Mouse (Mus musculus) thymus, postnatal 0 days (tissue): Measurements from ENCODE around the gene Gm20388. TPM values are rescaled to one million over a fixed set of nuclear protein-coding genes. Genes with fewer than 3 reads are reported as not detected.
"Not testable (repeated sequence)": the region's sequence is repeated elsewhere in the genome, so short reads cannot be mapped to it uniquely, and the experiment has no call there.

ENCODE experiments used
- DNase-seq: peaks from one replicate; pipeline ENCODE4 v3.0.0-alpha.2; 2015; ENCODE audit warnings: low spot score
- polyA plus RNA-seq: library from polyadenylated mRNA; unstranded; fragments of >200 nt; fragmentation: Nextera tagmentation; extraction: Ambion mirVana; gene quantifications from 2 replicates; pipeline ENCODE4 v1.2.1, GENCODE M21; 2015

Gene Gm20388
- polyA plus RNA-seq, 1 experiment from 2014 or later: not detected

DNA sequence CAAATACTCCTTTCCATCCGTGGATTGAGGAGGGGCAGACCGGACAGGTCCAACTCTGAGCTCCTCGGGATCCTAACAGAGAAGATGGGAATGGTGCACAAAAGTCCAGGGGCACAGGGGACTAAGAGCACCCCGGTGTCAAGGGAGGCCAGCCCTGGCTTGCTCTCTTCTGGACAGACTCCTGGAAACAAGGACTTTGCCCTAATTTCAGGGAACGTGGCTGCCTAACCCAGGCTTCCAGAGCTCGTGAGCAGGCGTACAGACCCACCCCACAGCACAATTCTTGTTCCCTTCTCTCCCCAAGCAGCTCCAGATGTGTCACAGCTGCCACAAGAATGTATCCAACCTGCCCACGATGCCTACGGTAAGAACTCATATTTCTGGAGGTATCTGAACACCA, 2715.2 kb downstream of the Gm20388 start:
- no peak for DNase-seq

DNA sequence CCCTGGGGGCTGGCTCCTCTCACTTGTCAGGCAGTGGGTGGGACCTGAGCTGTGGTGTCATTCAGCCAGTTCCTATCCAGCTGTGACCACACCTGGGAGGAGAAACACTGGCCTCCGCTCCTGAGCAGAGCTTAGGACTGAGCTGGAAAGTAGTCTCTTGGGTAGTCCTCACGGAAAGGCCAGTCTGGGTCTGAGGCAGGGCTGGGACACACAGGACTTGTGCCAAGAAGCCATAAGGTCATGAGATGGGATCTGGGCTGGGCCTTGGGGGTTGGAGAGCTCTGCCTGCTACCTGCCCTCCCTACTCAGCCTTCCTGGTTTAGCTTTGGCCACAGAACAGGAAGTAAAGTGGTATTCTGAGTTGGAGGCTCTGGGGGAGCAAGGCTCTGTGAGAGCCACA, 2716.3 kb downstream of the Gm20388 start:
- DNase-seq: peak; percentile 21

DNA sequence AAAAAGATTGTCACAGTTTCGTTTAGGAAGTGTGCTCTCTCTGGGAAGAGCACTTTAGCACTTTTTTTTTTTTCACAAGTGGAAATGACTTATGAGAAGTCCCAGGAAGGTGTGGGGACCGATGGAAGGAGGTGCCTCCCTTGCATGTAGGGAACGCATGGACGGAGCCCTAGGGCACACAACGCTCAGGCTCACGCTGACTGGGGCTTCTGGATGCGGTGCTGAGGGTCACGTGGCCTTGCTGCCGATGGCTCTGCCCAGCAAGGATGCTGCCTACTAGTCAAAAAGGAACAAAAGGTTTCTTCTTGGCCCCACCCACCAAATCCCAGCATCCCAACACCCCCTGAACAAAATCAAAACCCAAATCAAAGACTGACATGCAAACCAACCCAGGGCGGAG, 2718.7 kb downstream of the Gm20388 start:
- DNase-seq: no peak

DNA sequence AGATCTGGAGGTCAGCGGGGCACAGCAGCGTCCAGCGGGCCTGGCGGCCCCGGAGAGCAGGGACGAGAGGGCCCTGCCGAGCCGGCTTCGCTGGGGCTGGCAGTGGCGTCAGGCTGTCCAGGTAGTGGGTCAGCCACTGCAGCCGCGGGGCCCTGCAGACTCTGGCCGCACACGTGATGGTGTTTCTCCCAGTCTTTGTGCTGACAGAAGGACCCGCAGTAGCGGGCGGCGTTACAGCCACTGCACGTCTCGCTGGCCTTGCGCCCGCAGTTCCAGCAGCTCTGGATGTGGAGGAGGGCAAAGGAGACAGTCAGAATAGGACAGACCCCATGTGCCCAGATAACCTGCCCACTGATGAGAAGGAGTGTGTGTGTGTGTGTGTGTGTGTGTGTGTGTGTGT, 2720.1 kb downstream of the Gm20388 start:
- no peak for DNase-seq

DNA sequence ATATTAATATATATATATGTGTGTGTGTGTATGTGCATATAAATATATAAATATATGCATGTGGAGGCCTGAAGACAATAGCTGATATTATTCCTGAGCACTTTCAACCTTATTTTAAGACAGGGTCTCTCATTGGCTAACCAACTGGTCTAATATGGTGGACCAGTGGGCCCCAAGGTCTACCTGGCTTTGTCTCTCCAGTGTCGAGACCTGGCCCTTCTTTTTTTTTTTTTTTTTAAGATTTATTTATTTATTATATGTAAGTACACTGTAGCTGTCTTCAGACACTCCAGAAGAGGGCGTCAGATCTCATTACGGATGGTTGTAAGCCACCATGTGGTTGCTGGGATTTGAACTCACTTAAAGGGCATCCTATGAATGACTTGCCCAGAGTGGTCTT, 2721.5 kb downstream of the Gm20388 start:
- not testable (repeated sequence) for DNase-seq

DNA sequence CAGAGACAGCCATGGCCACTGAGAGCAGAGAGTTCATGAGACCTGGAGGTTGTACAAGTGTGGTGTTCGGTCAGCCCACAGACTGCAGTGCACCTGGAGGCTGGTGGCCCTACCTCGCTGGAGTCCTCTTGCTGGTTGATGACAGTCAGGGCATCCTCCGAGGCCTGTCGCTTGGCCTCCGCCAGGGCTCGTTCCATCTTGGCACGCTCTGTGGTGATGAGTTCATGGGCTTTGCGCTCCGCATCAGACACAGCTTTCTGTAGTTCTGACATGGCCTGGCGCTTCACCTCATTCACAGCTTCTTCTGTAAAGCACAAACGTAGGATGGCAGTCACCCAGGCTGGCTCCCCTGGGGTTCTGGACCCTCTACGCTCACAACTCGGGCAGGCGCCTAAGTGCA, 2722.6 kb downstream of the Gm20388 start:
- no peak for DNase-seq

DNA sequence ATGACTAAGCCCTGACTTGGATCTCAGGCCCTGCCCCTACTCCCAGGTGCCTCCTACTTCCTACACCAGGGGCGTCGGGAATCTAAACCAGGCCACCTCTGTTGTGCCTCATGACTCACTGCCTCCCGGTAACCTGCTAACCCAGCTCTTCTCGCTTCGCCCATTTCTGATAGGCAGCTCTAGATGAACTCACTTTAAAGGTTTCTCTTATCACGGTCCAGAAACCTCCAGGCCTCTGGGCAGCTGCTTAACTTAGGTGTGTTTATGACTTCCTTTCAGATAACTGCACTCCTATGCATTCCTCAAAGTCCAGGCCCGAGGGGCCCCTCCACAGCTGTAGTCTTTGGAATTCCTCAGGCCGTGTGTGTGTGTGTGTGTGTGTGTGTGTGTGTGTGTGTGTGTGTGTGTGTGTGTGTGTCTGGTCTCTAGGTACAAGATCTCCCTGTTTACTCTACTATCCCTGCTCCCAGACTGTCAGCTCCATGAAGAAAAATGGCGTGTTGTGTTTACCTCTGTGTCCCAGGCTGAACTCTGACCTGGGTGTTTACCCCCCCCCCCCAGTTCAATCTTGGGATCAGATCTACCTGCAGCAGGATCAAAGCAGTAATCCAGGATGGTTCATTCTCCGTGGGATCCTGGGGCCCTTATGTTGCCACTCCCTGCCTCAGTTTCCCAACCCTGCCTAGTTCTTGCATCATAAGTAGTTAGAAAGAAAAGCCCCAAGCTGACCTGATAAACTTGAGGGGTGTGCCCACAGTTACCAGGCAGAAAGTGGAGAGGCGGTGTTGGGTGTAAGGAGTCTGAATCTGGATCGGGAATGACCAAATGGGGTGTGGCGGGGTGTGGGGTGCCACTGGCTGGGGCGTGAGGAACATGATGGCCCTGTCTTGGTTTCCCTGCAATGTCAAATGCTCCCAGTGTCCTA, 2725.5 kb downstream of the Gm20388 start:
- no peak for DNase-seq

DNA sequence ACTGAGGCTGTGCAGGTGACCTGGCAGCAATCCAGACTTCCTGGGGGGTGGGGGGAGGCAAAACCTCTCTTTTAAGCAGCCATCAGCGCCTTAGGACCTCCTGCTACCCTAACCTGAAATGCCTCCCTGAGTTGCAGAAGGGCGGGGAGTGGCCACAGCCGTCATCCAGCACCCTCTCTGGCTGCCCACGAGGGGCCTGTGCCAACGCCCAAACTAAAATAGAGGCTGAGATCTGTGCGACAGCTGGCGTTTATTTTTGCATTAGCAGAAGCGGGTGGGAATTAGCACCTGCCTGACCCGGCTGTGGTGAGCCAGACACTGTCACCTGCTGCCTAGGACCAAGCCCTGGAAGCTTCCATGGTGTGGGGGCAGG, 2726.1 kb downstream of the Gm20388 start:
- DNase-seq: no peak

DNA sequence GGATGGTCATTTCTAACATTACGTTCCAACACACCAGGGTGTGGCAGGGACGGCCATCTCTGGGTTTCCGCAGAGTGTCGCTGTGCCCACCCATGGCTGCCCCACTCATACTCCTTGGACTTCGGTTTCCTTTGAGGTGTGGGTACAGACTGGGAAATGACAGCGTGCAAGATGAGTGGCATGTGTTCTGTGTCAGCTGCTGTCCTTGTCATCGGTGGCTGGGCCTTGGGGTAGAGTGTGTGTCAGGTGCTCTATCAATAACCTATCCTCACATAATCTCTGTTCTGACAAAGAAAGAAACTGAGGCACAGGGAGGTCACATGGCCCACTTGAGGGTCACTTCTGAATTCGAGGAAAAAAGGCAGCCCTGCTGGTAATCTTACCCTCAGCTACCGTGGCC, 2726.6 kb downstream of the Gm20388 start:
- no peak for DNase-seq

DNA sequence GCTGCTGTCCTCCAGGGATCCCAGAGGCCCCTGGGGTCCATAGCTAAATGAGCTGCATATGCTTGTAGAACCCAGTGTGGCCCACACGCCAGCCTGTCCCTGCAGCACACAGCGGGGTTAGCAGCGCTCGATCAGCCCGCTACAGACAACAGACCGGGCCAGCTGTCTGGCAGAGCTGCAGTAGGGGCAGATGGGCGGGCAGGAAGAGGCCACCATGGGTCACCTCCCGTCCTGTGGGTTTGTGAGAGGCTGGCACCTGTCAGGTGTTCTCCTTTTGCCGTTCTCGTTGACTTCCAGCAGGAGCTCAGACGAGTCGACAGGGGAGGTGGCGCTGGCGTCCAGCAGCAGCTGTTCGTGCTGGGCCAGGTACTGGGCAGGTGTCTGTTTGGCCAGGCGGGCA, 2728.0 kb downstream of the Gm20388 start:
- DNase-seq: no peak

DNA sequence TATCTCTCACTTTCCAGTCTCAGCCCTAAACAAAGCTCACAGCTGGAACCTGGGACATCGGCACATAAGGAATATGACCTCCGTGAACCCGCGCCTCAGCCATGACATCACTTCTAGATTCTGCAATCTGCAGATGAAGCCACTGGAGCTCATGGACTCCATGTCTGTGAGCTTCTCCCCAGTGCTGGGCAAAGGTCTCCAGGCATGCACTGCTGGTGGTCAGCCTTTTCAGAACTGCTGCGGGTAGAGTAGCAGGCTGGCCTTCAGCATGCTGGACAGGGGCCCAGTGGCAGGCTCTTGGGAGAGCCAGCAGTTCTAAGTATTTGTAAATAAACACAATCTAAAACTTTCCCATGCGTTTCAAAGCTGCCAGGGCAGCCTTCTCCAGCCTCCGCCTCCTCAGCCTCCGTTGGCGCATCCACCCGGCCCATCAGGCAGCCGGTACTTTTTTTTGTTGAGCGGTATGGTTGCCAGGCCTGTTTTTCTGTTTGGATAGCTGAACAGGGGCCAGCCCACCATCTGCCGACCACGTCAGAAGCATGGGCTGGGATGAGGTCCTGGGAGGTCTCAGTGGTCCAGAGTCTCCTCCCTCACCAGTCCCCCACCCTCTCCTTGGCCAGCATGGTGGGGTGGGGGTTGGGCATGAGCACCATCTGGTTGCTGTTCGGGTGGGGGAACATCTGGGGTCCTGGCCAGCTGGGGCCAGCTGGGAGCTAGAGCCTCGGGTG, 2729.0 kb downstream of the Gm20388 start:
- no peak for DNase-seq

DNA sequence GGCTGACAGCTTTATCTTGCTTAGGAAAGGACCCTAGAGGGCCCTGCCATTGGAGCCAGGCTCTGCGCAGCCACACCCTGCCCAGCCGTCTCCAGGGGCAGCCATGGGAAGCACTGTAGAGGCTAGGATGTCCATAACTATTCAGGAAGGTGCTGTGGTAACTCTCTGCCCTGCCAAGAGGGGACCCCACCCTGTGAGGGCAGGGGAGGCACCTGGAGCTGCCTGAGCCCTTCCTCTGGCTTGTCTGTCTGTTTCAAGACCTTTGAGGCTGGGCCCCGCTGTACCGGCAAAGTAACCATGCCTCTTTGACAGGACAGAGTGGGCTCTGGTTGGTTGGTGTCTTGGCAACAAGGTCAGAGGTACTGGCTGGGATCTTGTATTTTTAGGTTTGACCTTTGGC, 2730.2 kb downstream of the Gm20388 start:
- no peak for DNase-seq

DNA sequence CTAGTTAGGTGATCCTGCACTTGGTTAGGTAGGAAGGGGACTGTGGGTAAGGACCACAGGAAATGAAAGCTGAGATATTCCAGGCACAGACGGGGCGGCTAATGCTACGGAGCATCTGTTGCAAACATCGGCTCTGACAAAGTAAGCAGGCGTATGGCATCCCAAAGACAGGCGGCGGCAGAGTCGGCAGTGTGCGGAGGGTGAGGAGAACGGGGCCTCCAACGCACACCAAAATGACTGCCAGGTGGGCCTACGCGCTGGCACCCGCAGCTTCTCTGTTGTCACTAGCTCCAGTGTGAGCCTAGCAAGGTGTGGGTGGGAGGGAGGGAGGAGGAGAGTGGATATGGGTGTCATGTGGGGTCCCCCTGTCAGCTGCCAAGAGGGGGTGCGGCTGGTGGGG, 2730.8 kb downstream of the Gm20388 start:
- DNase-seq: no peak

DNA sequence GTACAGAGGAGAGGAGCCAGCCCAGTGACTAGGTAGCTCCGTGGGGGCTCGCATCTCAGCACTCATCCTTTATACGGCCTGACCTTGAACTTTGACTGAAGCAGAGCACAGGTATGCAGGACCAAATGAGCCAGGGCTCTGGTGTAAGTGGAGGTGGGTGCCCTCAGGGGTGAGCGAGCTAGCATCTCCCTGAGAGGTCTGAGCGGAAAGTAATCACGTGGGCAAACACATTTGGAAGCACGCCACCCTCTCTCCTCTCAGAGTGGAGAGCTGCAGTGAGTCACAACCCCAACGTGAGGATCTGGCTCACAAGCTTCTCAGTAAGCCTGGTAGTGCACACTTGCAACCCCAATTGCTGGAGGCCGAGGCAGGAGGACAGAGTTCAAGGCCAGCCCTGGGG, 2731.4 kb downstream of the Gm20388 start:
- no peak for DNase-seq

DNA sequence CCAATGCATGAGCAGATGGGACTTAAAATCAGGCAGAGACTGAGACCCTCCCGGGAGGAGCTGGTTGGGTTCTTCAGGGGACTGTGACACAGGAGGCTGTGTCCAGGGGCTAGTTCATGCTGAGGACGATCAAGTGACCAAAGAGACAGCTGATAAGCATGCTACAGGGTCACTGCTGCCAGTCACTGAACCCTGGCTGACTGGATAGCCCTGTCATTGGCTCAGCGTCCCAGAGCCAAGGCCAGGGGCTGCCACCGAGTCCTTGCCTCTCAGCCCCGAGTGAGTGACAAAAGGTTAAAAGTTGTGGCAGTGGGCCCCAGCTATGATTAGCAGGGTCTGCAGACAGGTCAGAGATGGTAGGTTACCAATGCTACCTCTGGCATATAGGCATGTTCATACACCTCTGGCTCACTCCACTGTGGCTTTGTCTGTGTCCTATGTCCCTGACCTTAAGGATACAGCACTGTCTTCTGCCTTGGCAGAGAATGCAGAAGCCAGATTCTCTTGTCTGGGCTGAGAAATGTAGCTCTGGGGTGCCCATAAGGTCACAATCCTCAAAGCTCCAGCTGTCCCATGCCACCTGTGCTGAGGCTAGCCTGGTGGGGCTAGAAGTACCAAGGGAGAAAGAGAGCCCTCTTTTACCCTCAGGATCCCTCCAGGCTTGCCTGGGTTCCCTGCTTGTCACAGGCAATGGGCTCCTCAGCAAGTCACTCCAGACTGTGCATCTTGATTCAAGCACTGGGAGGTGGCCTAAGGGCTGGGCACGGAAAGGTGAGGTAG, 2733.7 kb downstream of the Gm20388 start:
- no peak for DNase-seq

DNA sequence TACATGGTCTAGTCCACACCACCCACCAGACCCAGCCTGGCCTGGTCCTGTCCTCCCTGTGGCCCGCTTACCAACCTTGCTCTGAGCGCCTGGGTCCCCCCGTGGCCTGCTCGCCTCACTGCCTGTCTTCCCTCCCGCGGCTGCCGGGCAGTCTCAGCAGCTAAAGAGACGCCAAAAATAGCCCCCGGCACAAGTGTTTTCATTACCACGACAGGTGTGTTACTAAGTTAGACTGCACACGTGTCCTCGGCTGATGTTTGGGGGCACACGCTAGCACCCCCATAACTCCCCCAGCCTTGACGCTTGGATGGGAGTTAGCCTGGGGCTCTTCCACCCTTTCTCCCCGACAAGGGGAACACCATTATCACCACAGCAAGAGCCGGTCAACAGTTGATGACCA, 2735.7 kb downstream of the Gm20388 start:
- no peak for DNase-seq

DNA sequence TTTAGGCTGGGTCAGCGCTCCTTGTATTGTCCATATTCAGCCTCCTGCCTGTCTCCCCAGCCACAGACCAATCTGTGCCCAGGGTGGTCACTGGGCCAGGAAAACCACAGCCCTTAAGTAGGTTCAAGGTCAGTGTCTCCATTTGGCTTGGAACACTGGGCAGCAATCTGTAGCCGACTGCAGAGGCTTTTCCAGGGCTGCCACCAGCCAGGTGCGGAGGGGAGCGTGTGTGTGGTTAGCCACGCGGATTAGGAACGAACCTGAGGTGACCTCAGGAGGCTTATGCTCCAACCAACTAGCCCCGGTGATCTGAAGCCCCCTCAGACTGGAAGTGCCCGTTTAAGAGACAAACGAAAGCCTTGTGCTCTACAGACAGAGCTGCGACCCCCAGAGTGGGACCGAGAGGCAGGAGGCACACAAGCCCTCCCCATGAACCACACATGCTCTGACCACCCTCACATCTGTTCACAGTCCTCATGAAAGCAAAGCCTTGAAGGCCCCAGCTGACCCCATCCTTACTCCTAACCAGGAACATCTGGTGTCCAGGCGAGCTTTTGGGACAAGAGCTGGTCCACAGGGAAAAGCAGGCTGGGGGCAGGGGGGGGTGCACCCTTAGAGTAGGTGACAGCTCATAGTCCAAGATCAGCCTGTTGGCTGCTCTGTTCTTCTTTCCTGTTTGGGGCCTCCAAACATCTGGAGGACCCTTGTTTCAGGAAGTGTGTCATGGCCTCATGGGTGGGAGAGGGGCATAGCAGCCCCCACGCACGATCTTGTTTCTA, 2737.7 kb downstream of the Gm20388 start:
- DNase-seq: no peak

DNA sequence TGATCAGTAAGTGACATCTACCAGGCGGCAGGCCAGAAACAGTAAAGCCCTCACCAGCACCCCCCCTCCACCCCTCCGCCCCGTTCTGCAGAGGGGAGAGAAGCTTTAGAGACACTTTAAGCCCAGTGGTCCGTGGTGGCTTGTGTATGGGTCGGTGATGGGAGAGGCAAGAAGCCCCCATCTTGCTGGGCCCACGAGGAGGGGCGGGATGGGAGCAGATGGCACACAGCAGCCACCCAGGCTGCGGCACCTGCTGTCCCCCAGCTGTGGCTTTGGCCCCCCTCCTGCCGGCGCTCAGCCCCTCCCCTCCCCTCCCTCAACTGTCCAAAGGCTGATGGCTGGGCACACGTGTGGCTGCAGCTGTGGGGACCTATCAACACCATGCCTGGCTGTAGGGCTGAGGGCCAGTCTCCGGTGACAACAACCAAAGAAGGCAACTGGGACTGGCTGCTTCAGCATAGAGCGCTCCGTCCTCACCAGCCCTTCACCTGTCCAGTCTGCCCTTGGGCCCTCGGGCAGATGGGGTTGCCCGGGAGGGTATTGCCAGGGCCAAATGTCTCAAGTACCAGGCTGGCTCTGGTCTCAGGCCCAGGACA, 2740.8 kb downstream of the Gm20388 start:
- DNase-seq: no peak

DNA sequence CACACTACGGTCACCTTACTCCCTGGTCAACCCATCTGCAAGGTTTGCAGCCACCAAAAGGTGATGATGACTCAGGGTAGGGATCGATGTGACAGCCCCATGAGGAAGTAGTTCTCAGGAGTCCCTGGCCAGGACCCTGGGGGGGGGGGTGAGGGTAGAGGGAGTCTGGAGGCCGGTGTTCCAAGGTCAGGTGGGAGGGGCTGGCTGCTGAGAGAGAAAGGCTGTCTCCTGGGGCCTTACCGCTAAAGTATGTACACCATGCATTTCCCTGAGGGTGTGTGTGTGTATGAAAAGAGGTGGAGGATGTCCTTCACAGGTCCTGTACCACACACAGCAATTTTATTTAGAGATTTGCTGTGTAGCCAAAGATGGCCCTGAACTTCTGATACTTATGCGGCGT, 2742.0 kb downstream of the Gm20388 start:
- no peak for DNase-seq

DNA sequence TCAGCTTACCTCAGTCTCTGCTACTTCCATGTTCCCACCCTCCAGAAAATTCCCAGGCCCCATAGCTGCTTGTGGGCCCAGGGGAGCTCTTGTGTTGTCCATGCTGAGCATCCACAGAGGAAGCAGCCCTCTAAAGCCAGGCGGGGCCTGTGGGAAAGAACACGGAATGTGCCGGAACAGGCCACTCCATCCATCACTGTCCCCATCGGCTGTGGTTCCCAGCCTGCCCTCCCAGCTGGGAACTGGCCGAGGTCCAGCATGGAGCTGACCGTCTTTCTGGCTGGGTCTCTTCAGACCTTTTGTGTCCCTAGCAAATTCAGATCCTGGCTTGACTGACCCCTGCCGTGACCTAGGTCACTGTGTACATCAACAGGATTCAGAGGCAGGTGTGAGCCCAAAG, 2744.1 kb downstream of the Gm20388 start:
- DNase-seq: no peak
